Mouse (Mus musculus) neural tube, embryonic 14.5 days (tissue): ENCODE results near the gene Aim2. TPM values are rescaled to one million over a fixed set of nuclear protein-coding genes. Genes with fewer than 3 reads are reported as not detected.
A peak's percentile ranks its signal among the peaks of the same experiment; 100 is the strongest.

Experiments used
- ATAC-seq: fragments of 200-750 bp; cut with Nextera tagmentation; 2 replicates; pipeline ENCODE4 v1.8.0; 2017; ENCODE audit warnings: low read depth, mild to moderate bottlenecking, moderate TSS enrichment, moderate library complexity
- H3K27ac ChIP-seq: fragments of 300-500 bp; sonication (generic); 2 replicates; pipeline ENCODE4 v1.5.1; 2014; ENCODE audit warnings: low read depth, mild to moderate bottlenecking, control low read depth, low read length, moderate library complexity, mixed read lengths
- H3K27me3 ChIP-seq: fragments of 300-500 bp; sonication (generic); 2 replicates; pipeline ENCODE4 v1.6.1; 2014; ENCODE audit warnings: low read length; ENCODE audit not compliant: control insufficient read depth, insufficient read depth
- H3K36me3 ChIP-seq: fragments of 300-500 bp; sonication (generic); 2 replicates; pipeline ENCODE4 v1.6.1; 2014; ENCODE audit warnings: low read length, mixed read lengths; ENCODE audit not compliant: control insufficient read depth, insufficient read depth
- H3K4me1 ChIP-seq: fragments of 300-500 bp; sonication (generic); 2 replicates; pipeline ENCODE4 v1.6.1; 2014; ENCODE audit warnings: low read length; ENCODE audit not compliant: control insufficient read depth, insufficient read depth
- H3K4me2 ChIP-seq: fragments of 300-500 bp; sonication (generic); 2 replicates; pipeline ENCODE4 v1.6.1; 2014; ENCODE audit warnings: mild to moderate bottlenecking, low read depth, low read length, control low read depth
- H3K4me3 ChIP-seq: fragments of 300-500 bp; sonication (generic); 2 replicates; pipeline ENCODE4 v1.5.1; 2014; ENCODE audit warnings: low read depth, low read length, control low read depth, mixed read lengths
- H3K9ac ChIP-seq: fragments of 300-500 bp; sonication (generic); replicated peaks from 2 replicates; pipeline ENCODE4 v1.6.1; 2014; ENCODE audit warnings: low read depth, mild to moderate bottlenecking, control low read depth, low read length, mixed read lengths
- H3K9me3 ChIP-seq: fragments of 300-500 bp; sonication (generic); 2 replicates; pipeline ENCODE4 v1.6.1; 2016; ENCODE audit warnings: low read length; ENCODE audit not compliant: control insufficient read depth
- whole genome bisulfite sequencing: fragments of 180-500 bp; shearing (Covaris S2); extraction: QIAGEN DNeasy Blood & Tissue Kit; methylation state at CpG from one replicate; pipeline ENCODE4 v1.1.7; 2014; 5-methylcytosine and 5-hydroxymethylcytosine counted together
- polyA plus RNA-seq: library from polyadenylated mRNA; unstranded; fragments of >200 nt; fragmentation: Nextera tagmentation; extraction: Ambion mirVana; gene quantifications from 2 replicates; pipeline ENCODE4 v1.2.1, GENCODE M21; 2014

Aim2 gene
- polyA plus RNA-seq, 1 experiment from 2014 or later, result 2.7 TPM

- no peak for ATAC-seq
- no peaks in the 10 kb centered on the region for H3K36me3 ChIP-seq
- WGBS, result 94% methylated on average over 6 of the region's 6 CpGs
- no peak overlapping the region for H3K9ac ChIP-seq
- H3K27me3 ChIP-seq, result no peaks in the 10 kb centered on the region
- no peak overlapping the region for H3K27ac ChIP-seq
- H3K9me3 ChIP-seq, result no peaks in the 10 kb centered on the region
- H3K4me2 ChIP-seq, result no peak overlapping the region
- H3K4me1 ChIP-seq, result peaks cover 5% of the 10 kb centered on the region; the same call in 1 of the 2 replicates
- no peak overlapping the region for H3K4me3 ChIP-seq
These were observed 41.1 kb downstream of the Aim2 start for GRCm38 (mm10) chr1:173391754-173392153.

DNA sequence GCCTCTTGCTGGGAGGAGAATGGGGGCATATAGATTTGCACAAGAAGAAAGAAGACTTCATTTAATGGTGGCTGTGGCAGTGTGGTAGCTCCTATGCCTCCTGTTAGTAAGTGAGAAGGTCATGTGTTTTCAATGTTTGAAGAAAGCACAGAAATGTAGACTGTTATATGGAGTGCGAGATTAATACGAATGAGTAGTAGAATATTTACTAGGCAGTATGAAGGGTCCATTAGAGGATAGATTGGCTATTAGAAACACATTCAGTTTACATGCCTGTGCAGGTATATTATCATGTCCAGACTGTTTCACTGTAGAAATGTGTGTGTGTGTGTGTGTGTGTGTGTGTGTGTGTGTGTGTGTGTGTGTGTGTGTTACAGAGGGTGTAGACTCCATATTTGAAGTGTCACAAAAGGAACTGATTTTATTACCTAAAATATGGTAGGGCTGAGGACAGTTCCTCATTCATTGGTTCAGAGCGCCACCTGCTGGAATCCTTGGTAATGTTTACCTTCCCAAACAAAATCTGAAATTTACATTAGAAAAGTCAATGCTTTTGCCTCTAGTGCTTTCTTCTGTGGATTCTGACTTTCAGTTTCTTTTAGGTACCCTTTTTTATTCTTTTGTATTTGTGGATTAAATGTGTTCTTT lies 47.8 kb downstream of the Aim2 start:
- peak; percentile 83 for ATAC-seq
- no peaks in the 10 kb centered on the region for H3K36me3 ChIP-seq
- no peak overlapping the region for H3K27ac ChIP-seq
- H3K4me1 ChIP-seq, result no peaks in the 10 kb centered on the region
- no peak overlapping the region for H3K9ac ChIP-seq
- no peak overlapping the region for H3K4me3 ChIP-seq
- 37% methylated on average over 3 of the region's 3 CpGs for WGBS
- H3K9me3 ChIP-seq, result no peaks in the 10 kb centered on the region
- H3K4me2 ChIP-seq, result no peak overlapping the region
- H3K27me3 ChIP-seq, result no peaks in the 10 kb centered on the region

DNA sequence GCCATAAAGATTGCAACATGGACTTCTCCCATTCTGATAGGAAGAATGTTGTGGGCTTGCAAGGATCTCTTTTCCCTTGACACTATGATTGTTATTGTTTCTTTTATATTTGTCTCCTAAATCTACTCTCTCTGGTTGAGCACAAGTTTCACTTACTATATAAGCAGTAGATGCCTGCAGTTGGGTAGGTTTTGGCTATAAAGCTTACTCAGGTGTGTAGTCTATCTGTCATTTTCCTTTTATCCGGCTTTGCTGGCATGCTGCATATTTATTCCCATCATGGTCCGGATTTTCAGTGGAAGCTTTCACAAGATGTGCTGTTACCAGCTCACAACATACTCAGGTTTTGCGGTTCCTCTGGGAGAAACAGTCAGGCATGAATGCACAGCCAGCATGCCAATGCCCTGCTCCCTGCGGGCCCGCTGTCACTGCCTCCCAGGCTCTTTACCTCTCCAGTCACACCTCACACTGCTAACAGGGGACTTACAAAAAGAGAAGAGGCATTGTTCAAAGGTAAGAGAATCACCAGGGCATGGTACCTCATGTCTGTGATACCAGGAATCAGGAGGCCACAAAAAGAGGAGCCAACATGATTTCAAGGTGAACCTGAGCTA lies 54.1 kb downstream of the Aim2 start:
- peak overlapping the region; percentile 35; the same call in 1 of the 2 replicates for H3K27ac ChIP-seq
- H3K9ac ChIP-seq, result no peak overlapping the region
- WGBS, result 63% methylated on average over 5 of the region's 5 CpGs
- H3K27me3 ChIP-seq, result no peaks in the 10 kb centered on the region
- peak; percentile 88 for ATAC-seq
- no peak overlapping the region for H3K4me2 ChIP-seq
- no peaks in the 10 kb centered on the region for H3K9me3 ChIP-seq
- no peaks in the 10 kb centered on the region for H3K36me3 ChIP-seq
- no peaks in the 10 kb centered on the region for H3K4me1 ChIP-seq
- no peak overlapping the region for H3K4me3 ChIP-seq

- no peak for ATAC-seq
These were observed 58.4 kb downstream of the Aim2 start for GRCm38 (mm10) chr1:173409066-173409465.

GRCm38 (mm10) chr1:173411863-173412262 lies 61.2 kb downstream of the Aim2 start:
- no peak overlapping the region for H3K27ac ChIP-seq
- WGBS, result 90% methylated on average over 4 of the region's 4 CpGs
- H3K4me1 ChIP-seq, result no peaks in the 10 kb centered on the region
- no peak overlapping the region for H3K4me3 ChIP-seq
- H3K9me3 ChIP-seq, result no peaks in the 10 kb centered on the region
- H3K4me2 ChIP-seq, result no peak overlapping the region
- no peak for ATAC-seq
- no peaks in the 10 kb centered on the region for H3K27me3 ChIP-seq
- no peaks in the 10 kb centered on the region for H3K36me3 ChIP-seq
- no peak overlapping the region for H3K9ac ChIP-seq

More at GRCm38 (mm10) chr1:173409066-173409465, 58.4 kb downstream of the Aim2 start:
- no peaks in the 10 kb centered on the region for H3K36me3 ChIP-seq
- no peaks in the 10 kb centered on the region for H3K27me3 ChIP-seq
- no peaks in the 10 kb centered on the region for H3K4me1 ChIP-seq
- no peaks in the 10 kb centered on the region for H3K9me3 ChIP-seq
- no peak overlapping the region for H3K4me3 ChIP-seq
- no peak overlapping the region for H3K27ac ChIP-seq
- no peak overlapping the region for H3K4me2 ChIP-seq
- no peak overlapping the region for H3K9ac ChIP-seq

GRCm38 (mm10) chr1:173414631-173415030 lies 64.0 kb downstream of the Aim2 start:
- Histone ChIP-seq H3K4me3 (no peak overlapping the region), H3K27ac (no peak overlapping the region), H3K4me1 (no peaks in the 10 kb centered on the region), H3K9ac (no peak overlapping the region), H3K9me3 (no peaks in the 10 kb centered on the region), H3K27me3 (no peaks in the 10 kb centered on the region), H3K4me2 (no peak overlapping the region), H3K36me3 (no peaks in the 10 kb centered on the region)
- peak; percentile 47; the same call in 1 of the 2 replicates for ATAC-seq
- 56% methylated on average over 3 of the region's 3 CpGs for WGBS

DNA sequence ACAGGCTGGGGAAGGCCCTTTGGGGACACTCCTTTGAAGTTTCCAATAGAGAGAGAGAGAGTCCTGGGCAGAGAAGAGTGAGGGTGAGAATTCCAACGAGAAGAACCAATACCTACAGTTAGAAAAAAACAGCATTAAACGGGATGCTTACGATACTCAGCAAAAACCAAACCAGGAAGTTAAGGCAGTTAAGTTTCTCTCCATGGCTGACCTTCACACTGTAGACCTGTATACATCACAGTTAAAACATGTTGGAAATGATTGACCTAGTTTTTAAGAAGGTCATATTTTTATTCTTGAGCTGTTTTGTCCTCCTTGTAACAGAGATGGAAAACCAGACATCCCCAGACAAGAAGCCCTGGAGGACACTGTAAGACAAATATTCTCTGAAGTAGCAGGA lies 67.8 kb downstream of the Aim2 start:
- H3K9ac ChIP-seq, result no peak overlapping the region
- no peak overlapping the region for H3K4me3 ChIP-seq
- 78% methylated on average over 3 of the region's 3 CpGs for WGBS
- no peaks in the 10 kb centered on the region for H3K27me3 ChIP-seq
- no peaks in the 10 kb centered on the region for H3K4me1 ChIP-seq
- no peak overlapping the region for H3K4me2 ChIP-seq
- ATAC-seq, result no peak
- no peaks in the 10 kb centered on the region for H3K36me3 ChIP-seq
- no peak overlapping the region for H3K27ac ChIP-seq
- H3K9me3 ChIP-seq, result no peaks in the 10 kb centered on the region

DNA sequence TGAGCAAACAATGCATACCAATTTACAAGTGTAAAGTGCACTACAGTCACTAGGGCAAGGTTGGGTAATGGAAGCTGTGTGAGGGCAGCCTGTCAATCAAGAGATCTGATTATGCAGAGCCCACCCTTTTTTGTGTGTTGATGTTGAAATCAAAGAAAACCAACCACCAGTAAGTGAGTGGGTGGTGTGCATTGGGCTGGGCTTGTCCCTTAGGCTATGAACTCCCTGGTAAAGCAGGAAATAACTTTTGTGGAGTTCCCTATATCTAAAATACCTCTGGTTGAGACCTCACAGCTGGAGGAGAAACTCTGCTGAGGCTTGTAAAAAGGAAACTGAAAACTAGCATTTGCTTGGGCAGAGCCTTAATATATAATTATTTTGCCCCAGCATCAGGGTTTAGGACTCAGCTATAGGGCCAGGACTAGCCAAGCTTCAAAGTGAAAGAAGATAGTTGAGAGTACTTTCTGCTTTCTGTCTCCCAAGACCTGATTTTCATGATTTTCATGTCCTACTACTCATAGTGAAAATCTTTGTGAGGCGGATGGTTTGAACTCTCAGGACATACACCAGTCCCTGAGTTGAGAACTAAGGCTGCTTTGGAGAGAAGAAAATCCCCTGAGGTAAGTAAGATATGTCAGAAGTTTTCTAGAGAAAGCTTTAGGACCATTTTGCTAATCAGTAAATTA lies 68.4 kb downstream of the Aim2 start:
- Histone ChIP-seq H3K4me2 (no peak overlapping the region), H3K27ac (no peak overlapping the region), H3K9me3 (no peaks in the 10 kb centered on the region), H3K4me3 (no peak overlapping the region), H3K9ac (no peak overlapping the region), H3K27me3 (no peaks in the 10 kb centered on the region), H3K36me3 (no peaks in the 10 kb centered on the region), H3K4me1 (no peaks in the 10 kb centered on the region)
- WGBS, result 82% methylated on average over 1 of the region's 1 CpGs
- ATAC-seq, result no peak

DNA sequence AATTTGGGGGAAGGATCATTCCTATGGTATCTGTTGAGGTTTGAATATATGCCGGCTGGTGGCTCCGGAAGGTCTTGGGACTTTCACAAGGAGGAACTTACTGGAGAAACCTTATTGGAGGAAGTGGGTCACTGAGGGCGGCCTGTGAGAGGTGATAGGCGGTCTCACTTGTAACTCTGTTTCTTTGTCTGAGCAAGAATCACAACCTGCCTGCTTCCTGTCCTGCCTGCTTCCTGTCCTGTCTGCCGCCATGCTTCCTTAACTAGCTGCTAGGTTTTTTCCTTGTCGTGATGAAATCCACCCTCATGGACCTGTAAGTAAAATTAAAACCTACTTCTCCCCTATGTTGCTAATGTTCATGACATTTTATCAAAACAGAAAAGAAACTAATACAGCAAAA lies 69.7 kb downstream of the Aim2 start:
- H3K4me1 ChIP-seq, result no peaks in the 10 kb centered on the region
- H3K27ac ChIP-seq, result no peak overlapping the region
- no peaks in the 10 kb centered on the region for H3K27me3 ChIP-seq
- H3K36me3 ChIP-seq, result no peaks in the 10 kb centered on the region
- H3K9ac ChIP-seq, result no peak overlapping the region
- H3K4me3 ChIP-seq, result no peak overlapping the region
- no peaks in the 10 kb centered on the region for H3K9me3 ChIP-seq
- no peak for ATAC-seq
- WGBS, result 80% methylated on average over 6 of the region's 6 CpGs
- no peak overlapping the region for H3K4me2 ChIP-seq
